Mouse (Mus musculus) left cerebral cortex, adult 8-10 months (tissue): ENCODE data around the gene Mtrf1l. TPM values are rescaled to one million over a fixed set of nuclear protein-coding genes. Genes with fewer than 3 reads are reported as not detected.

Experiments used
- DNase-seq, 2 experiments: peaks; one replicate each; pipeline ENCODE4 v3.0.0; 2022; ENCODE audit warnings: low spot score in 2 of 2
- total RNA-seq, 4 experiments: library from RNA; stranded (reverse); gene quantifications; 2 replicates each; pipeline ENCODE4 v1.2.4; 2022

Gene Mtrf1l
- total RNA-seq, 4 experiments from 2014 or later: 8.8 to 10.3 (median 9.5) TPM

GRCm38 (mm10) chr10:5805243-5805730 is 18.4 kb downstream of the Mtrf1l start, which contains the start of gene Fbxo5:
Gene Fbxo5, minus strand, starts transcription at chr10:5805600.
- peak; percentile 88 to 100 for DNase-seq

GRCm38 (mm10) chr10:5804691-5805156 is 19.0 kb downstream of the Mtrf1l start:
- peak in 1 of 2 experiments; percentile 30 for DNase-seq

GRCm38 (mm10) chr10:5803739-5804138 is 20.0 kb downstream of the Mtrf1l start:
- DNase-seq: no peak

- DNase-seq: no peak
These were observed 20.8 kb downstream of the Mtrf1l start for GRCm38 (mm10) chr10:5802866-5803265.

GRCm38 (mm10) chr10:5800490-5800889 is 23.2 kb downstream of the Mtrf1l start:
- no peak for DNase-seq

- no peak for DNase-seq
These were observed 25.6 kb downstream of the Mtrf1l start for GRCm38 (mm10) chr10:5798069-5798468.

- DNase-seq: peak in 1 of 2 experiments; percentile 21
These were observed 33.1 kb downstream of the Mtrf1l start for GRCm38 (mm10) chr10:5790657-5791056.

- DNase-seq: no peak
These were observed 36.8 kb downstream of the Mtrf1l start for GRCm38 (mm10) chr10:5786923-5787322.

Other genes starting within 250 kb of the Mtrf1l start
- gene Myct1, start 230.1 kb downstream of the Mtrf1l start, total RNA-seq: under 1 TPM; 0.28 to 0.53 (median 0.38) TPM
- 10 to 100 TPM; 39.0 to 46.4 (median 41.9) TPM for gene Vip, start 184.7 kb downstream of the Mtrf1l start, total RNA-seq
- 1 to 10 TPM; 1.1 to 2.3 (median 1.4) TPM for gene Fbxo5, start 18.3 kb downstream of the Mtrf1l start, total RNA-seq
- 10 to 100 TPM; 56.4 to 66.4 (median 58.1) TPM for gene Rgs17, start 98.5 kb upstream of the Mtrf1l start, total RNA-seq